Mouse (Mus musculus): ENCODE data around the gene Zfp385c. TPM values are rescaled to one million over a fixed set of nuclear protein-coding genes. Genes with fewer than 3 reads are reported as not detected.
"Not testable (repeated sequence)": the region's sequence is repeated elsewhere in the genome, so short reads cannot be mapped to it uniquely, and the experiment has no call there.

Zfp385c gene
- polyA plus RNA-seq, 1 experiment from 2014 or later: 0.16 TPM

- Histone ChIP-seq H3K4me1 (peaks cover 30% of the 10 kb centered on the region), H3K27me3 (ENCODE audit: low read depth, poor library complexity, severe bottlenecking) (peaks cover 6% of the 10 kb centered on the region; the same call in 1 of the 2 replicates), H3K4me3 (no peak overlapping the region), H3K9me3 (replicated peaks) (no peaks in the 10 kb centered on the region), H3K27ac (no peak overlapping the region), H3K36me3 (peaks cover 38% of the 10 kb centered on the region)
- WGBS: 26% methylated on average over 9 of the region's 9 CpGs
- DNase-seq (ENCODE audit: low spot score): peak; percentile 74
These were observed 65.5 kb downstream of the Zfp385c start for GRCm38 (mm10) chr11:100626701-100627195.

- peaks cover 6% of the 10 kb centered on the region; the same call in 1 of the 2 replicates for H3K27me3 ChIP-seq (ENCODE audit: low read depth, poor library complexity, severe bottlenecking)
- no peak for DNase-seq (ENCODE audit: low spot score)
- H3K9me3 ChIP-seq (replicated peaks): no peaks in the 10 kb centered on the region
- H3K4me1 ChIP-seq: peaks cover 30% of the 10 kb centered on the region
- H3K4me3 ChIP-seq: no peak overlapping the region
- no peak overlapping the region for H3K27ac ChIP-seq
- peaks cover 38% of the 10 kb centered on the region for H3K36me3 ChIP-seq
- WGBS: 93% methylated on average over 23 of the region's 23 CpGs
These were observed 66.2 kb downstream of the Zfp385c start for GRCm38 (mm10) chr11:100625754-100626700.

- 53% methylated on average over 5 of the region's 5 CpGs for WGBS
- Histone ChIP-seq H3K27me3 (ENCODE audit: low read depth, poor library complexity, severe bottlenecking) (peaks cover under 1% of the 10 kb centered on the region; the same call in 1 of the 2 replicates), H3K9me3 (replicated peaks) (no peaks in the 10 kb centered on the region), H3K27ac (no peak overlapping the region), H3K4me3 (peak overlapping the region; percentile 69), H3K4me1 (peaks cover 32% of the 10 kb centered on the region), H3K36me3 (peaks cover 38% of the 10 kb centered on the region)
- DNase-seq (ENCODE audit: low spot score): no peak
These were observed 68.4 kb downstream of the Zfp385c start for GRCm38 (mm10) chr11:100623867-100624266.

- peak; percentile 99 for DNase-seq (ENCODE audit: low spot score)
- Histone ChIP-seq H3K4me1 (peaks cover 38% of the 10 kb centered on the region), H3K27ac (peak overlapping the region; percentile 82), H3K27me3 (ENCODE audit: low read depth, poor library complexity, severe bottlenecking) (no peaks in the 10 kb centered on the region), H3K4me3 (peak overlapping the region; percentile 69), H3K9me3 (replicated peaks) (no peaks in the 10 kb centered on the region), H3K36me3 (peaks cover 38% of the 10 kb centered on the region)
- under 1% methylated on average over 24 of the region's 24 CpGs for WGBS
These were observed 69.5 kb downstream of the Zfp385c start for GRCm38 (mm10) chr11:100622714-100623113.

GRCm38 (mm10) chr11:100619982-100620381 lies 72.3 kb downstream of the Zfp385c start, which contains the start of gene Dnajc7:
TSS of gene Dnajc7 (minus strand) at chr11:100620168.
- Histone ChIP-seq H3K36me3 (peaks cover 24% of the 10 kb centered on the region), H3K4me1 (peaks cover 32% of the 10 kb centered on the region), H3K4me3 (peak within 1 kb of the TSS; percentile 91), H3K9me3 (replicated peaks) (no peaks in the 10 kb centered on the region), H3K27ac (peak within 1 kb of the TSS; percentile 96), H3K27me3 (ENCODE audit: low read depth, poor library complexity, severe bottlenecking) (no peaks in the 10 kb centered on the region)
- WGBS: 5% methylated on average over 11 of the region's 11 CpGs
- DNase-seq (ENCODE audit: low spot score): no peak

GRCm38 (mm10) chr11:100619485-100619975 lies 72.7 kb downstream of the Zfp385c start:
- peak; percentile 98 for DNase-seq (ENCODE audit: low spot score)
- Histone ChIP-seq H3K4me3 (peak overlapping the region; percentile 91), H3K4me1 (peaks cover 32% of the 10 kb centered on the region), H3K27me3 (ENCODE audit: low read depth, poor library complexity, severe bottlenecking) (no peaks in the 10 kb centered on the region), H3K27ac (peak overlapping the region; percentile 96), H3K36me3 (peaks cover 22% of the 10 kb centered on the region), H3K9me3 (replicated peaks) (no peaks in the 10 kb centered on the region)
- under 1% methylated on average over 40 of the region's 40 CpGs for WGBS

GRCm38 (mm10) chr11:100618761-100619484 lies 73.3 kb downstream of the Zfp385c start, which contains the start of gene Nkiras2:
TSS of gene Nkiras2 (plus strand) at chr11:100619244.
- WGBS: under 1% methylated on average over 36 of the region's 36 CpGs
- H3K27ac ChIP-seq: peak within 1 kb of the TSS; percentile 96
- peak; percentile 84 for DNase-seq (ENCODE audit: low spot score)
- H3K4me1 ChIP-seq: peaks cover 29% of the 10 kb centered on the region
- H3K9me3 ChIP-seq (replicated peaks): no peaks in the 10 kb centered on the region
- peak within 1 kb of the TSS; percentile 91 for H3K4me3 ChIP-seq
- peaks cover 16% of the 10 kb centered on the region for H3K36me3 ChIP-seq
- H3K27me3 ChIP-seq (ENCODE audit: low read depth, poor library complexity, severe bottlenecking): no peaks in the 10 kb centered on the region

GRCm38 (mm10) chr11:100617480-100617879 lies 74.8 kb downstream of the Zfp385c start:
- no peak for DNase-seq (ENCODE audit: low spot score)
- no peak overlapping the region for H3K27ac ChIP-seq
- H3K9me3 ChIP-seq (replicated peaks): no peaks in the 10 kb centered on the region
- H3K4me1 ChIP-seq: peaks cover 21% of the 10 kb centered on the region
- 93% methylated on average over 4 of the region's 4 CpGs for WGBS
- H3K4me3 ChIP-seq: peak overlapping the region; percentile 91
- no peaks in the 10 kb centered on the region for H3K27me3 ChIP-seq (ENCODE audit: low read depth, poor library complexity, severe bottlenecking)
- peaks cover 18% of the 10 kb centered on the region for H3K36me3 ChIP-seq

- not testable (repeated sequence) for H3K4me3 ChIP-seq; H3K27me3 ChIP-seq (ENCODE audit: low read depth, poor library complexity, severe bottlenecking); DNase-seq (ENCODE audit: low spot score); H3K9me3 ChIP-seq (replicated peaks); H3K27ac ChIP-seq
- Histone ChIP-seq H3K4me1 (peaks cover 20% of the 10 kb centered on the region), H3K36me3 (peaks cover 24% of the 10 kb centered on the region)
- WGBS: 93% methylated on average over 7 of the region's 7 CpGs
These were observed 75.4 kb downstream of the Zfp385c start for GRCm38 (mm10) chr11:100616836-100617235.

- peaks cover 20% of the 10 kb centered on the region for H3K4me1 ChIP-seq
- DNase-seq (ENCODE audit: low spot score): no peak
- no peak overlapping the region for H3K27ac ChIP-seq
- H3K36me3 ChIP-seq: peaks cover 28% of the 10 kb centered on the region
- H3K4me3 ChIP-seq: no peak overlapping the region
- no peaks in the 10 kb centered on the region for H3K27me3 ChIP-seq (ENCODE audit: low read depth, poor library complexity, severe bottlenecking)
- WGBS: 92% methylated on average over 5 of the region's 5 CpGs
- no peaks in the 10 kb centered on the region for H3K9me3 ChIP-seq (replicated peaks)
These were observed 75.9 kb downstream of the Zfp385c start for GRCm38 (mm10) chr11:100616332-100616731.

- Histone ChIP-seq H3K4me1 (peaks cover 8% of the 10 kb centered on the region), H3K4me3 (no peak overlapping the region), H3K36me3 (peaks cover 56% of the 10 kb centered on the region), H3K27ac (no peak overlapping the region), H3K27me3 (ENCODE audit: low read depth, poor library complexity, severe bottlenecking) (no peaks in the 10 kb centered on the region), H3K9me3 (replicated peaks) (no peaks in the 10 kb centered on the region)
- no peak for DNase-seq (ENCODE audit: low spot score)
- WGBS: 91% methylated on average over 3 of the region's 3 CpGs
These were observed 79.0 kb downstream of the Zfp385c start for GRCm38 (mm10) chr11:100613241-100613640.

- H3K9me3 ChIP-seq (replicated peaks): no peaks in the 10 kb centered on the region
- no peak overlapping the region for H3K4me3 ChIP-seq
- peaks cover 69% of the 10 kb centered on the region for H3K36me3 ChIP-seq
- H3K27ac ChIP-seq: no peak overlapping the region
- no peak for DNase-seq (ENCODE audit: low spot score)
- no peaks in the 10 kb centered on the region for H3K27me3 ChIP-seq (ENCODE audit: low read depth, poor library complexity, severe bottlenecking)
- 87% methylated on average over 6 of the region's 6 CpGs for WGBS
- H3K4me1 ChIP-seq: no peaks in the 10 kb centered on the region
These were observed 80.6 kb downstream of the Zfp385c start for GRCm38 (mm10) chr11:100611627-100612026.
